Mouse (Mus musculus): Measurements from ENCODE around the gene 9830107B12Rik. TPM values are rescaled to one million over a fixed set of nuclear protein-coding genes. Genes with fewer than 3 reads are reported as not detected.

The 9830107B12Rik gene
- polyA plus RNA-seq (2012; rRNA removed), result 0.05 and 0.17 TPM in 2 replicates

DNA sequence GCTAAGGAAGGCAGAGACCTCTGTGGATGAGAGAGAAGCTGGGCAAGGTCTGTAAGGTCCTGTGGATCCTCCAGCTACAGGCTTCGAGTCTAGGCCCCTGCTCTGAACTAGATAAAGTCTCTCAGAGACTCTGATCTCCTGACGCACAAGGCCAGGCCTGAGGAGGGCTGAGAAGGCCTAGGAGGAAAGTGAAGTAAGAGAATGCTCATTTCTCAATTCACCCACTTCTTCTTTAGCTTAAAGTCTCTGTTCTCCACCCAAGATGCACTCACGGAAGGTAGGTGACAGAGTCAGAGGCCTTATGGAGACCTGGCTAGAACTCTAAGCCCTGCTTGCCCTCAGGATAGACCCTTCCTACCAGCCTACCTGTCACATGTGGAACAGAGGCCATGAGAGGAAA, at the start of gene 9830107B12Rik:
Gene 9830107B12Rik (minus strand): TSS at position 149 of the 400 bp plus-strand sequence.

DNA sequence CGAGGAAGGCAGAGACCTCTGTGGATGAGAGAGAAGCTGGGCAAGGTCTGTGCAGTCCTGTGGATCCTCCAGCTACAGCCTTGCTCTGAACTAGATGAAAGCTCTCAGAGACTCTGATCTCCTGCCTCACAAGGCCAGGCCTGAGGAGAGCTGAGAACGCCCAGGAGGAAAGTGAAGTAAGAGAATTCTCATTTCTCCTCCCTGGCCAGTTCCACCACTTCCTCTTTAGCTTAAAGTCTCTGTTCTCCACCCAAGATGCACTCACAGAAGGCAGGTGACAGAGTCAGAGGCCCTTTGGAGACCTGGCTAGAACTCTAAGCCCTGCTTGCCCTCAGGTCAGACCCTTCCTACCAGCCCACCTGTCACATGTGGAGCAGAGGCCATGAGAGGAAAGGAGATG, 21.0 kb upstream of the 9830107B12Rik start, which contains the start of gene A530064D06Rik:
Gene A530064D06Rik (minus strand): TSS at position 173 of the 400 bp plus-strand sequence.

DNA sequence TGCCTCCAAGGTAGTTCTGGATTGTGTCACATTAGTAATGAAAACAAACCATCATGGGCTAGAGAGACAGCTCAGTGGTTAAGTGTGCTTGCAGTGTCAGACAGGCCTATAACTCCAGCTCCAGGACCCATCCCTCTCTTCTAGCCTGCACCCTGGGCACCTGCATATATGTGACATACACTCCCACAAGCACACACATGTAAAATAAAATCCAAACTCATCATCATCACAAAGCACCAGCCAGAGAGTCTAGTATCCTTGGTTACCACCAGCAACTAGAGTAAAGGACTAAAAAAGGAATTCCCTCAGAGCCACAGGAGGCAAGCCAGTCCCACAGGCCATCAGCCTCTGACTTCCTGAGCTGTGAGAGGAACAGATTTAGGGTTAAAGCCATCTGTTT, 57.0 kb downstream of the 9830107B12Rik start, which contains the start of gene 1700067P10Rik:
Gene 1700067P10Rik (plus strand): TSS at position 301 of the 400 bp plus-strand sequence.

Other genes with a start within 250 kb of the 9830107B12Rik start
- 104 and 106 TPM in 2 replicates for gene Foxp4, start 221.6 kb downstream of the 9830107B12Rik start, polyA plus RNA-seq (2012; rRNA removed)
- gene 1700122O11Rik, start 108.0 kb downstream of the 9830107B12Rik start, polyA plus RNA-seq (2012; rRNA removed), result not detected in 2 replicates
- not detected in 2 replicates for gene 1700067P10Rik, start 56.9 kb downstream of the 9830107B12Rik start, polyA plus RNA-seq (2012; rRNA removed)
- 0.12 and 0.17 TPM in 2 replicates for gene A530064D06Rik, start 21.0 kb upstream of the 9830107B12Rik start, polyA plus RNA-seq (2012; rRNA removed)
- gene Trem1, start 86.5 kb upstream of the 9830107B12Rik start, polyA plus RNA-seq (2012; rRNA removed), result 0.02 TPM in 1 of 2 replicates, not detected in the other
- gene Trem3, start 101.5 kb upstream of the 9830107B12Rik start, polyA plus RNA-seq (2012; rRNA removed), result not detected in 2 replicates
- 0.14 and 0.19 TPM in 2 replicates for gene Treml4, start 118.0 kb upstream of the 9830107B12Rik start, polyA plus RNA-seq (2012; rRNA removed)
- gene Treml2, start 153.2 kb upstream of the 9830107B12Rik start, polyA plus RNA-seq (2012; rRNA removed), result 0.24 and 0.62 TPM in 2 replicates
- 0.15 and 0.45 TPM in 2 replicates for gene B430306N03Rik, start 169.9 kb upstream of the 9830107B12Rik start, polyA plus RNA-seq (2012; rRNA removed)
- 3.2 and 4.6 TPM in 2 replicates for gene Trem2, start 200.1 kb upstream of the 9830107B12Rik start, polyA plus RNA-seq (2012; rRNA removed)
- gene Treml1, start 213.6 kb upstream of the 9830107B12Rik start, polyA plus RNA-seq (2012; rRNA removed), result 0.14 TPM in 1 of 2 replicates, not detected in the other